Mouse (Mus musculus) embryo, embryonic 9.5 days (tissue): ENCODE results near the gene Mrpl24.

Source experiments
- DNase-seq: peaks from one replicate; pipeline ENCODE4 v3.0.0-alpha.2; 2017; ENCODE audit errors: extremely low spot score

The Mrpl24 gene

GRCm38 (mm10) chr3:87947056-87947810 lies 27.9 kb downstream of the Mrpl24 start:
- peak; percentile 81 for DNase-seq

- peak; percentile 94 for DNase-seq
Observed at GRCm38 (mm10) chr3:87947811-87948199, 28.5 kb downstream of the Mrpl24 start.

- DNase-seq, result peak; percentile 87
Observed at GRCm38 (mm10) chr3:87948378-87949265, 29.3 kb downstream of the Mrpl24 start, which contains the start of gene Crabp2. Gene Crabp2 (plus strand): TSS chr3:87948666.

- DNase-seq, result peak; percentile 45
Observed at GRCm38 (mm10) chr3:87949266-87949954, 30.1 kb downstream of the Mrpl24 start.

- peak; percentile 65 for DNase-seq
Observed at GRCm38 (mm10) chr3:87949955-87950515, 30.7 kb downstream of the Mrpl24 start.

GRCm38 (mm10) chr3:87951946-87952345 lies 32.6 kb downstream of the Mrpl24 start:
- DNase-seq, result no peak

GRCm38 (mm10) chr3:87952440-87952839 lies 33.1 kb downstream of the Mrpl24 start:
- DNase-seq, result peak; percentile 59

- DNase-seq, result peak; percentile 76
Observed at GRCm38 (mm10) chr3:87958056-87958455, 38.8 kb downstream of the Mrpl24 start.

GRCm38 (mm10) chr3:87958476-87958875 lies 39.2 kb downstream of the Mrpl24 start:
- DNase-seq, result peak; percentile 38

GRCm38 (mm10) chr3:87958967-87959366 lies 39.7 kb downstream of the Mrpl24 start:
- peak; percentile 67 for DNase-seq

- no peak for DNase-seq
Observed at GRCm38 (mm10) chr3:87959371-87959770, 40.1 kb downstream of the Mrpl24 start.

GRCm38 (mm10) chr3:87960191-87960585 lies 40.9 kb downstream of the Mrpl24 start:
- no peak for DNase-seq

GRCm38 (mm10) chr3:87960586-87961191 lies 41.4 kb downstream of the Mrpl24 start:
- peak; percentile 95 for DNase-seq

GRCm38 (mm10) chr3:87970184-87970938 lies 51.1 kb downstream of the Mrpl24 start:
- DNase-seq, result peak; percentile 81

- peak; percentile 91 for DNase-seq
Observed at GRCm38 (mm10) chr3:87970939-87971488, 51.7 kb downstream of the Mrpl24 start, which contains the start of gene Nes. Gene Nes (plus strand): TSS chr3:87971078.

- no peak for DNase-seq
Observed at GRCm38 (mm10) chr3:87971489-87972202, 52.3 kb downstream of the Mrpl24 start.

- DNase-seq, result peak; percentile 56
Observed at GRCm38 (mm10) chr3:87972203-87972664, 52.9 kb downstream of the Mrpl24 start.

GRCm38 (mm10) chr3:87972776-87973175 lies 53.5 kb downstream of the Mrpl24 start:
- DNase-seq, result no peak
